Mouse (Mus musculus) thymus, postnatal 4 days (tissue): Measurements from ENCODE around the gene Lman2.

Experiments used
- DNase-seq: peaks from one replicate; pipeline ENCODE4 v3.0.0; 2021

Gene Lman2

DNA sequence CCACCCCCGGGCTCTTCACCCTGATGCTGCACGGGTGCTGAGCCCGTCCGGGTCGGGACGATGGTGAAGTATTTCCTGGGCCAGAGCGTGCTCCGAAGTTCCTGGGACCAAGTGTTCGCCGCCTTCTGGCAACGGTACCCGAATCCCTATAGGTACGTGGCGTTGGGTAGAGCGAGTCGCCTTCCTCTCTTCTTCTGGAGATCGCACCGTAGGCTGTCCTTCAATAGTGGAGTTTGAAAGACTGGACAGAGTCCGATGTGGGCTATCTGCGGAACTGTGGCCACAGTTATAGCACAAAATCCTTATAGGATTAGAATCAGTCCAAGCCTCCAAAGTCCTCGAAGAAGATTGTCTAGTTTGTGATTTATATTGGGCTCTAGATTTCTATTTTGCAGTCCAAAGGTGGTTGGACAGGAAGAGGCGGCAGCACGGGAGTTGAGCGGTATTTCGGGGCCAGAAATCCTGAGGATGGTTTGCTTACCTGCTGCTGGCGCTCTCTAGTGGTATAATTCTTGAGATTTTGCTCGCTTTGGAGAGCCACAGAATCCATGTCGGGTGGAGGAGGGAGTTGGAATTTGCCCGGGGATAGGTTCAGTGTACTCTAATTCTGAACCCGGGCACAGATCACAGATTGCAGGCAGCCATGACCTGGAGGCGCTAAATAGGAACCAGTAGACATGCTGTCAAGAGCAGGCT is 40.3 kb downstream of the Lman2 start:
- peak; percentile 55 for DNase-seq

DNA sequence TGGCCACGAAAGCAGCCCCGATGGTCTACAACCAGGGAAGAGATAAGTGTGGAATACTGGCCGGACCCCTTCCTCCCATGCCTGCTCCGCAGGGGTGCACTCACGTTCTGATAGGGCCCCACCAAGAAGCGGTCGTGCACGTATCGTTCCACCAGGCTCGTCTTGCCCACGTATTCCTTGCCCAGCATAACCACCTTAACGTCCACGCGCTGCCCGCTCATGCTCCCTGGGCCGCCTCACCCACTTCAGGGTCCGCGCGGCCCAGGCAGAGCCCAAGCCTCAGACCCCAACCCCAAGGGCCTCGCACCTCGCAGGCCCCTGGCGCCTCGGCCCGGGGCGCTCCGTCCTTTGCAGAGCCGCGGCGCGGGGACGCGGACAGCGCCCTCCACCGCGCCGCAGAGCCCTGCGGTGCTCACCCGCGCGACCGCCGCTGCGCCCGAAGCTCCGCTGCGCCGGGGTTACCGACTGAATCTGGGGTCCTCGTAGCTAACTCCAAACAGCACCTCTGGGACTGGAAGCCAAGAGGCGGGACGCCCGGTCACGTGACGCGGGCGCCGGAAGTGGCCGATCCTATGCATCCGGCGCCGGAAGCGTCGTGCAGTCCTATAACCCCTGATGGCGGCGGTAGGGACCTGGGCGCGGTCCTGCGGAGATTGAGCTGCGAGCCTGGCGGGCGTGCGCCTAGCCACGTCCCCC is 41.0 kb downstream of the Lman2 start, which contains the start of gene Rab24:
TSS of gene Rab24 (minus strand) at position 513 of the 696 bp plus-strand sequence.
- peak; percentile 92 for DNase-seq

DNA sequence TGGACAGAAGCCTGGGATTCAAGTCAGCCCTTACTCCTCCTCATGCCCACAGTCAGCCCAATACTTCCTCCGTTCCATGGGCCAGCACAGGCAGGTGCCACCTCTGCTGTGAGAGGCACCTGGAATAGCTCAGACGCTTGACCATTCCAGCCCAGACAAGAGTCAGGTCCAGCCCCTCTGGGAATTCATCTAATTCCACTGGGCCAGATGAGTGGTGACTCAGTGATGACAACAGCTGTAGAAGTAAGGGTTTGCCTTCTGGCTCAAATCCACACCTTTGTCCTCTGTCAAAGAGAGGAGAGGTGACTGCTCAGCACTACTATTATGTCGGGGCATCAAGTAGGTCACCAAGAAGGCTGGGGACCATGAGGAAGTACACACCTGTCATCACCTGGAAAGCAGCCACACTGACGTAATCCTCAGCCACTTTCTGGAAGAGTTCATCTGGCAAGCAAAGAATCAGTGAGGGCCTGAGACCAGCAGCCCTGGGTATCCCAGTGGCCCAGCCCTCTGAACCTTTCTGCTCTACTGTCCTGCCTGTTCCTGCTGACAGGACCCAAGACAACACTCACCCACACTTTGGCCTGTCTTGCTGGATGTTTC is 42.6 kb downstream of the Lman2 start, which contains the start of gene Prelid1:
TSS of gene Prelid1 (plus strand) at position 570 of the 603 bp plus-strand sequence.
- no peak for DNase-seq

GRCm38 (mm10) chr13:55318351-55318750 is 44.2 kb downstream of the Lman2 start:
- no peak for DNase-seq

GRCm38 (mm10) chr13:55314891-55315412 is 47.6 kb downstream of the Lman2 start:
- DNase-seq = no peak

DNA sequence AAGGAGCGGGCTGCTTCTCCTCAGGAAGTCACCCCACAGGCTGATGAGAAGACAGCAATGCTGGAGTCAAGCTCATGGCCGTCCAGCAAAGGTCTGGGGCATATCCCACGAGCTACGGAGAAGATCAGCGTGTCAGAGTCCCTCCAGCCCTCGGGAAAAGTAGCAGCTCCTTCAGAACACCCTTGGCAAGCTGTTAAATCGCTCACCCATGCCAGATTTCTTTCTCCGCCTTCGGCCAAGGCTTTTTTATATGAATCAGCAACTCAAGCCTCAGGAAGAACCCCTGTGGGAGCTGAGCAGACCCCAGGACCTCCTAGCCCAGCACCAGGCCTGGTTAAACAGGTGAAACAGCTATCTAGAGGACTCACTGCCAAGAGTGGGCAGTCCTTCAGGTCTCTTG is 49.5 kb downstream of the Lman2 start:
- no peak for DNase-seq

- no peak for DNase-seq
These were observed 50.5 kb downstream of the Lman2 start for GRCm38 (mm10) chr13:55312028-55312630.

DNA sequence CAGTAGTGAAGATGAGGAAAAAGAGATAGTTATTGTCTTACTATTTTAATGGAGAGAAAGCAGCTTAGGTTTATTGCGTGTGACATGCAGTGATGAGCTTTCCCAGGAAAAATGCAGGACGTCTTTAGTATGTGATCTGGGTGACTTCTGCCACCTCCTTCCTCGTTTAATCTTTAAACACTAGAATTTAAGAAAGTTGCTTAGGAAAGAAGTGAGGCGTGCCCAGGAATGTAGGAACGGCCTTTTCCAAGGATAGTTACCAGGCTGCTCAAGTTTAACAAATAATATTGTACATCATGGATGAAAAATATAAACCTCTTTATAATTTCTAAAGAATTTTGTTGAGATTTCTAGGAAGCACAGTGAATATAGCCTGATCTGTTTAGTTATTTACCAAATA is 61.7 kb downstream of the Lman2 start:
- no peak for DNase-seq

- no peak for DNase-seq
These were observed 65.8 kb downstream of the Lman2 start for GRCm38 (mm10) chr13:55296760-55297159.
